Mouse (Mus musculus) MEL (cell line): ENCODE measurements around the gene Prm2.

Source experiments
- CTCF ChIP-seq, 3 experiments: IDR thresholded peaks in 2 of 3; conservative IDR thresholded peaks in 1 of 3; 2 replicates each; pipeline ENCODE4 v1.5.1; 2011 to 2012; ENCODE audit warnings: low read length in 3 of 3, low read depth in 2 of 3, mild to moderate bottlenecking in 2 of 3, improper control_type of control experiment in 1 of 3, inconsistent platforms in 1 of 3, mixed read lengths in 1 of 3, moderate library complexity in 1 of 3; ENCODE audit not compliant: control insufficient read depth in 1 of 3, insufficient read depth in 1 of 3, poor library complexity in 1 of 3, severe bottlenecking in 1 of 3
- ELF1 ChIP-seq: IDR thresholded peaks from 2 replicates; pipeline ENCODE4 v1.6.1; 2014; ENCODE audit warnings: low read depth, mild to moderate bottlenecking, inconsistent platforms, low read length, improper control_type of control experiment, moderate library complexity
- NELFE ChIP-seq: IDR thresholded peaks from 2 replicates; pipeline ENCODE4 v1.6.1; 2011; ENCODE audit warnings: low read depth, low read length, improper control_type of control experiment
- SMC3 ChIP-seq: IDR thresholded peaks from 2 replicates; pipeline ENCODE4 v1.6.1; 2011; ENCODE audit warnings: low read depth, low read length, improper control_type of control experiment

- no peak for TF ChIP-seq SMC3
- no peak for TF ChIP-seq ELF1
- no peak for TF ChIP-seq CTCF (IDR thresholded peaks at IDR 0.05 in 2 of 3, conservative IDR thresholded peaks at IDR 0.05 in 1 of 3; ENCODE audit: control insufficient read depth in 1 of 3, insufficient read depth in 1 of 3, low read depth in 2 of 3, low read length in 3 of 3, poor library complexity in 1 of 3, severe bottlenecking in 1 of 3)
- TF ChIP-seq NELFE, result no peak
These were observed 39.8 kb downstream of the Prm2 start for GRCm38 (mm10) chr16:10756168-10756567.
